Mouse (Mus musculus) cerebellum, adult 9-10 months (tissue): ENCODE results near the gene Tlr2.
"Not testable (repeated sequence)": the region's sequence is repeated elsewhere in the genome, so short reads cannot be mapped to it uniquely, and the experiment has no call there.

Source experiments
- DNase-seq: peaks from one replicate; pipeline ENCODE4 v3.0.0; 2022

The Tlr2 gene

DNA sequence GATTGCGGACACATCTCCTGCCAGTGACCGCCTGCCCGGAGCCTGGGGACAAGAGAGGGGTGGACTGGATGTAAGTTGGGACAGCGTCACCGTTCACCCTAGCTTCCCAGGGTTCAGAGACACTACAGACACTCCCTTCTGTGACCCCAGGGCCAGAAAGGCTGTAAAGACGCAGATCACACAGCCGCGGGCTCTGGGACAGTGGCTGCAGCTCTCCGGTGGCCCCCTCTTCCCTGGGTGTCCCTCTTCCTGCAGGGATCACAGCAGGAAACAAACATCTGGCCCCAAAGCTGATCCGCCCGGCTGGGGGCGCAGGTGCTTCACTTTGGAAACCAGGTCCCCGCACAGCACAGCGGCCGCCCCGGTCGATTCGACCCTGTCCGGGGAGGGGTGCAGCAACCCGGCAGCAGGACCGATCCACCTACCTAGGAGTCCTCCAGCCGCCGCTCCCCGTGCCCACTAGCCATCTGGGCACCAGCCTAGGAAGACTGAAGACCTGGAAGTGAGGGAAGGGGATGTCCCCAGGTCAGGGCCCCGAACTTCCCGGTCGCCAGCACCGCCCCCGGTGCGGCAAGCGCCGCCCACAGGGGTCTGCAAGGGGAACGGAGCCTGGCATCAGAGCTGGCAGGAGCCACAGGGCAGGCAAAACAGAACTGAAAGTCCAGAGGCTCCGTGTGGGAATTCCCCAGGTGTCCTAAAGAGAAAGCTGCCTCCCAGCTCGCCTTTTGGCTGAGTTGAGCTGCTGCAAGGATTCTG, at the start of gene Tlr2:
Gene Tlr2, minus strand, starts transcription at position 673 of the 756 bp plus-strand sequence.
- no peak for DNase-seq

- no peak for DNase-seq
These were observed 43.6 kb upstream of the Tlr2 start for GRCm38 (mm10) chr3:83885163-83885562.

- not testable (repeated sequence) for DNase-seq
These were observed 37.9 kb upstream of the Tlr2 start for GRCm38 (mm10) chr3:83879261-83880050.

GRCm38 (mm10) chr3:83878801-83879200, 37.2 kb upstream of the Tlr2 start:
- no peak for DNase-seq

DNA sequence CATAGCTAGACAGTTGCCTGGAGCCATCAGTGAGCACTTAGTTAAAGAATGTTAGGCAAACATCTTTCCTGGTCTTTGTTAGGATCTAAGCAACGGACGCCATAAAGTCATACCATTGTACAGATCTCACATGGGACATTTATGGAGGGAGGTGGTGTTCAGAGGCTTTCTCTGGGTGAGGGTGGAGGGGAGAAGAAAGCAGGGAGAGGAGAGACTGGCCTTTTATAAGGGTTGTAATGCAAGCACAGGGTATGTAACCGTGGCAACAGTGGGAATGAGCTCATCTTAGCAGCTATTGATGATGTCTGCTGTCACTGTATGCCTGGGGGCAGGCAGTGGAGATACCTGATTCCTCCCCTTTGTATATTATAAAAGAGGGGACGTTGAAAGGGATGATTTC, 34.7 kb upstream of the Tlr2 start:
- no peak for DNase-seq

- DNase-seq = not testable (repeated sequence)
These were observed 33.5 kb upstream of the Tlr2 start for GRCm38 (mm10) chr3:83875078-83875477.

GRCm38 (mm10) chr3:83872853-83873252, 31.3 kb upstream of the Tlr2 start:
- not testable (repeated sequence) for DNase-seq

- DNase-seq = not testable (repeated sequence)
These were observed 30.4 kb upstream of the Tlr2 start for GRCm38 (mm10) chr3:83871962-83872361.

DNA sequence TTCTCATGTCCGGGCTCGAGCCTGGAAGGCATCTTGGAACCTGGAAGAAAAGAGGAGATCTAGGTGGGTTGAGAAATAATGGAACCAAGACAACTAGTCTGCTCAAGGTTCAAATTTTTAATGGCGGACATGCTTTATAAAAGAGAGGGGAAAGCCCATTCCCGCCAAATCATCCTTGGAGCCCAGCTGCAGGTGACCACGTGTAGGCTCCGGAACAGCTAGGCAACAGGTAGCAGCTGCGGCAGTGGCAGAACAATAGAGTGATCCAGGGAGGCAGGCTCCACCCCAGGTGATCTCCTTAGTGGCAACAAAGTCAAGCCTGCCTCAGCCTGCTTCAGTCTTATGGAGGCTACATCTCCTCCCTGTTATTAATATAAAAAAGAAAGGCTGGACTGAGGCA, 30.0 kb upstream of the Tlr2 start:
- not testable (repeated sequence) for DNase-seq

- DNase-seq = no peak
These were observed 28.2 kb upstream of the Tlr2 start for GRCm38 (mm10) chr3:83869776-83870175.

- DNase-seq = not testable (repeated sequence)
These were observed 25.5 kb upstream of the Tlr2 start for GRCm38 (mm10) chr3:83867026-83867425.

DNA sequence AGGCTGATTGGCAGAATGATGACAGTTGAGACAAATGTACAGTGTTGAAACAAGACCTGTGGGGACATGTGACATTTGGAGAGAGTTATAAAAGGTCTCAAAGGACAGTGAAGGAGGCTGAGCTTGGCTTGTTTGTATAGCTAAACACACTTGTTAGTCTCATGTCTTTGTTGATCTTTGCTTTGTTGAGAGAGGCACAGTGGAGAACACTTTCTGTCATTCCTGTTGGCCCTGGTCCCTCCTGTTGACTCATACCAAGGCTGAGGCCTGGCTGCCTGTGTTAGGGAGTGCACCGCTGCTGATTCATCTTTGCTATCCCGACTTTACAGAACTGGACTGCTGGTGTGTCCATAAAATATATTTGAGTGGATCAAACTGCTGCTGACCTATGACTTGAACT, 23.6 kb upstream of the Tlr2 start:
- no peak for DNase-seq

GRCm38 (mm10) chr3:83864064-83864548, 22.5 kb upstream of the Tlr2 start:
- no peak for DNase-seq

GRCm38 (mm10) chr3:83862956-83863355, 21.4 kb upstream of the Tlr2 start:
- DNase-seq = peak; percentile 3

- no peak for DNase-seq
These were observed 18.0 kb upstream of the Tlr2 start for GRCm38 (mm10) chr3:83859595-83859994.

DNA sequence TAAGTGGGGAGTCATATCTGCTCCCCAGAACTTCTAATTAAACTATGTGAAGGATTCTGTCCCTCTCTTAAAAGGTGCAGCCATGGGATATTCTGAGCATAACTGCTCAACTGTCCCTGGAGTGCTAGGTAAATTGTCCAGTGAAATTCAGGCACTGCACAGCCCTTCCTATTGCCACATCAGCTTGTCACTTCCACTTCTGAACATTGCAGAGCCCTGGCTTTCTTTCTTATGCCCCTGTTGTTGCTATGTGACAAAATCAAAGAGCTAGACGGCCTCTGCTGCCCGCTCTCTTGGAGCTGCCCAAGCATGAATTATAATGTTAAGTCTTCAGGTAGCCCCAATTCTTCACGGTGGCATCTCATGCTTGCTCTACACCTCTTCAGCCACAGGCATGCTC, 17.5 kb upstream of the Tlr2 start:
- no peak for DNase-seq

GRCm38 (mm10) chr3:83857621-83858020, 16.1 kb upstream of the Tlr2 start:
- no peak for DNase-seq

DNA sequence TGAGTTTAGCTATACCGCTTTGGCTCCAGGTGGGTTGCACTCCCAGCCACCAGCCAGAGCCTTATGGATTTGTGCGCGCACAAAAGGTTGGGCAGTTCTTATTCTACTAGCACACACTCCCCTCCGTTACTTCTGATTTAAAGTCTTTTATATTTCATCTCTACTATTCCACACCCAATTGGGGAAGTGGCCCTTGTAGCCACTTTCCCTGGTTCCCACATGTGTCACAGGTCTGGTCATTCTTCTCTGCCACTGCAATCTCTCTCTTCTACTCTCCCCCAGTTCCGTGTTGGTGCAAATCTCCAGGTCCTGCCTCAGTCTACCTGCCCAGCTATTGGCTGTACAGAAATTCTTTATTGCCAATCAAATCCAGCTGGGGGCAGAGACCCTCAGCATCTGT, 14.1 kb upstream of the Tlr2 start:
- no peak for DNase-seq

- DNase-seq = no peak
These were observed 7.8 kb upstream of the Tlr2 start for GRCm38 (mm10) chr3:83849341-83849740.

GRCm38 (mm10) chr3:83844766-83845520, 3.4 kb upstream of the Tlr2 start:
- DNase-seq = no peak

DNA sequence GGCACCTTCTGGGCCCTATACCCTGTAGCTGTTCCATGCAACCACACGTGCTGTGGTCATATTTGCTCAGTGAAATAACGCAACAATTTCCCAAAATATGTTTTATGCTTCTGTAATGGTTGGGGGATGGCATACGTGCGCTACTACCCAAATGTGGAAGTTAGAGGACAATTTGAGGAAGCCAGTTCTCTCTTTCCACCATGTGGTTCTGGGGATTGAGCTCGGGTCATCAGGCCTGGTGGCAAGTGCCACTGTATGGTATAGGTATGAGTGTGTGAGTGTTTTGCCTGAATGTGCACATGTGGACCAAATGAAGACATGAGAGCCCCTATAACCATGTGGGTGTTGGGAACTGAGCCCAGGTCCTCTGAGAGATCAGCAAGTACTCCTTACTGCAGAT, 2.1 kb downstream of the Tlr2 start:
- no peak for DNase-seq

DNA sequence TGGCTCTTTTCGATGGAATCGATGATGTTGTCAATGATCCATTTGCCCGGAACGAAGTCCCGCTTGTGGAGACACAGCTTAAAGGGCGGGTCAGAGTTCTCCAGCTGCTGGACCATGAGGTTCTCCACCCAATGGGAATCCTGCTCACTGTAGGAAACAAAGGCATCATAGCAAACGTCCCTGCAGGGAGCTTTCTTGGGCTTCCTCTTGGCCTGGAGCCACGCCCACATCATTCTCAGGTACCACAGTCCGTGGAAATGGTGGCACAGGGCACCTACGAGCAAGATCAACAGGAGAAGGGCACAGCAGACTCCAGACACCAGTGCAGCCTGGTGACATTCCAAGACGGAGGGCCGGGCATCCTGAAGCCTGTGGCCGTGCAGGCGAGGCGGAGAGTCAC, 4.9 kb downstream of the Tlr2 start:
- DNase-seq = no peak

GRCm38 (mm10) chr3:83828145-83828611, 13.4 kb downstream of the Tlr2 start:
- DNase-seq = no peak
